Mouse (Mus musculus) c-Kit-positive CD71-negative TER-119-negative erythroid progenitor cells, embryonic 14.5 days (primary cell): Measurements from ENCODE around the gene Saysd1.

Source experiments
- DNase-seq: peaks from one replicate; pipeline ENCODE4 v3.0.0-alpha.2; 2013; ENCODE audit warnings: low read depth

Gene Saysd1

DNA sequence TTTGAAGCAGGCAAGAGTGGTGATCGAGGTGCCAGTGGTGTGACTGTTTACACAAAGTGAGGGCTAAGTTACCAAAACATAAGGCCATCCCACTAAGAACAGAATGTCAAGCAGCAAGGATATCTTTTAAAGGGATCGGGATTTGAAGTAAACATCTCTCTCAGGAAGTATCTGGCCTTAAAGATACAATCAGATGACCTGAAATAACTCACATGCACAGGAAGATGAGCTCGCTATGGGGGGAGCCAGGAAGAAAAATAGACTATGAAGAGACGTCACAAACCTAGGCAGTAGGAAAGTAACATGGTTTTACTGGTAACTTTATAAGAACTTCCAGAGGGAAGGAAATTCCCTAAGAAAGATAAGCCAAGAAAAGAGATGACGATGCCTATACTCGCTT is 32.1 kb downstream of the Saysd1 start:
- DNase-seq, result no peak

DNA sequence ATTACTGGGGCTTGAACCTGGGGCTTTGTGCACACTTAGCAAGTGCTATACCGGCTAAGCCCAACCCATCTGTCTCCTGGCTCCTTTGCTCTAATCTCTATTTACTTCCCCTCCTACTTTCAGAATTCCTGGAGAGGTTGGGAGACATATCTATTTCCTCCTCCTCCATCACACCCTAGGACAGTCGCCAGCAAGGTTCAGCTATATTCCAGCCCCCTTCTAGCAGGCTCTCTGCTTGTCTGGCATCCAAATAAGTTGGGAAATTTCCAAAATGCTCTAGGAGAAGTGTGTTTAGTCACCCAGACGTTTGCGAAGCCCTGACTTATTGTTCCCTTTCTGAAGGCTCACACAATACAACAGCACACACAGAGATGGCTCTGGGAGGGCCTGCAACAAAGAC is 35.1 kb downstream of the Saysd1 start:
- no peak for DNase-seq

DNA sequence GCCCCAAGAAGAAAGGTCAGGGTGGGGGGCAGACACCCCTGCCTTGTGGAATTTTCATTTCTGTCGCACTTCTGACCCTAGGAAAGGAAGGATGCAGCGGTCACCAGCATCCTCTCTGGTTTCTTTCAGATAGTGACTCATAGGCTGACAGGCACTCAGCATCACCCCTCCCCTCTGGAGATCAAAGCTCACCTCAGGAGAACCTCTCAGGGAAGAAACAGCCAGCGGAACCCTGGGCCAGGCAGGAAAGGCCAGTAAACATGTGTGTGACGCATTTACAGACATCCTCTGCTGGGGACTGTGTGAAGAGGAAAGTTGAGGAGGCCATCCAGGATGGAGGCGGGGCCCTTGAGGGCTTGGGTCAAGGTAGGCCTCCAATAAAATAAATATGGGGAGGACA is 40.3 kb downstream of the Saysd1 start:
- DNase-seq, result no peak

DNA sequence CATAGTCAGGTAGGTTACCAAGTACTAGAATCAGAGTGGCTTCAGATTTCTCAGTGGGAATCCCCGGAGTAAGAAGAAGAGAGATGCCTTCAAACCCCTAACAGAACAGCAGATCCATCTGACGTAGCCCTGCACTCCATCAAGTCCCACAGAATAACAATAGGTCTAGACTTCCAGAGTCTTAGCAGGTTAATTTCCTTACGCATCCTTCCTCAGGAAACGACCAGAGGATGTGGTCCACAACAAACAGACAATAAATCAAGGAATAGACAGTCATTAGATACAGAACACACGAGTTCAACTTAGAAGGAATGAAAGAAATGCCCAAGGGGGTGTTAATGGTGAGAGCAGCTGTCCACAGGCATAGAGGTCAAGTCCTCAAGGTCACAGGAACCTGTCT is 43.4 kb downstream of the Saysd1 start:
- no peak for DNase-seq

DNA sequence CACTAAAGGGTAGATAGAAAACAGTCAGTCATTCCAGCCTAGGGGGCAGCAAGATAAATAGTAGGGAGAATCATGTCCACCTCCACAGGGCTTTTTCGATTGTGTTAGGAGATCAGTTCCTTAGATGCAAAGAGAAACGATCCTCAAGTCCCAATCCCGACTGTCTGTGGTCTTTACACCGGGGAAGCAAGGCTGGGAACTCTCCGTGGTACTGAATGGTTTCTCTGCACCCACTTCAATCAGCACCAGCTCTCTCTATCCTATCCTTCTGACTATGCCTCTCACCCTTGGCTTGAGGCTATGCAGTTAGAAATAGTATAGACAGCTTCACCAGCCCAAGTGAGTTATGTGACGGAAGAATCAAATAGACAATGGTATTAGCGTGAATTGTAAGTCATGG is 44.8 kb downstream of the Saysd1 start:
- peak; percentile 51 for DNase-seq

DNA sequence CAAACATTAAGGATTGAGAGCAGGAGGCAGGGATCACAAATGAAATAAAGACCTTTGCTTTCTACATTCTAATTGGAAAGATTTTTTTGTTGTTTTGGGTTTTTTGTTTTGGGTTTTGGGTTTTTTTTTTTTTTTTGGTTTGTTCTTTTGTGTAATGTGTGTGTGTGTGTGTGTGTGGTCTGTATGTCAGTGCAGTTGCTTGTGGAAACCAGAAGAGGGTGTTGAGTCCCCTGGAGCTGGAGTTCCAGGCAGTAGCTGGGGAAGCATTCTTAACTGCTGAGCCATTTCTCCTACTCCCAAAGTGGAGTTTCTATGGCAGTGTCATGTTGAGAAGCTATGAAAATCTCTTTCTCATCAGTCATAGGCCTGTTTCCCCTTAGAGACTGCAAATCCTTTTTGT is 54.0 kb downstream of the Saysd1 start:
- DNase-seq, result no peak

DNA sequence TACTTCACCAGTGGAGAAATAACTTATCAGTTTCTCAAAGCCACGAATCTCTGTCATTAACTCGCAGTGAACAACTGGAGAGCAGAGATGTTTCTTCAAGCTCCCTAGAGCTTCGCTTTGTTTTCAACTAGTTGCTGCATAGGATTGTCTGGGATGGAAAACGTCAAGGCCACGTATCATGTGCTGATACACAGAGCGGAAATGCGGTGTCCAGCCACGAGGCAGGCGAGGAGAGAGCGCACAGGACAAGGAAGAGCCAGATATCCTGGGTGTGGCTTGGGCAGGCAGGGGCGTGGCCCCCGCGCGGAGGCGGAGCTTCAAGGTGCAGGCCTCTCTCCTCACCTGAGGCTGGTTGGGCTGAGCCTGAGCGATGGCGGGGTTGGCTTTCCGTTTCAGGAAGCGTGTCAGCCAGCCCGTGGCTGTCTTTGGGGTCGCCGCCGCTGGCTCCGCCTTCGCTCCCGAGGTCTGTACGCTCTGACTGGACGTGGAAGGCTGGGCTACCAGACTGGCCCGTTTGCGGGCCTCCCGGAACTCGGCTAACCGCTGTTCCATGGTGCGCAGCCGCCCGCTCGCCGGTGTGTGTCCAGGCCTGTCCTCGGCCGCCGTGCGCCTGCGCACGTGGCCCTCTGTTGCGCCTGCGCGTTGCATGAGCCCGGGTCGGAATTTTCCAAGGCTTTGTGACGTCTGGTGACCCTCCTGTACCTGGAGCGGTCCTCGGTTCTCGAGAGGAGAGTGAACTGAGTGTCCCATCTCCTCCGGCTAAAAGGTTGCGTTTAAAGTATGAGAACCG is 55.6 kb downstream of the Saysd1 start:
- peak; percentile 70 for DNase-seq

DNA sequence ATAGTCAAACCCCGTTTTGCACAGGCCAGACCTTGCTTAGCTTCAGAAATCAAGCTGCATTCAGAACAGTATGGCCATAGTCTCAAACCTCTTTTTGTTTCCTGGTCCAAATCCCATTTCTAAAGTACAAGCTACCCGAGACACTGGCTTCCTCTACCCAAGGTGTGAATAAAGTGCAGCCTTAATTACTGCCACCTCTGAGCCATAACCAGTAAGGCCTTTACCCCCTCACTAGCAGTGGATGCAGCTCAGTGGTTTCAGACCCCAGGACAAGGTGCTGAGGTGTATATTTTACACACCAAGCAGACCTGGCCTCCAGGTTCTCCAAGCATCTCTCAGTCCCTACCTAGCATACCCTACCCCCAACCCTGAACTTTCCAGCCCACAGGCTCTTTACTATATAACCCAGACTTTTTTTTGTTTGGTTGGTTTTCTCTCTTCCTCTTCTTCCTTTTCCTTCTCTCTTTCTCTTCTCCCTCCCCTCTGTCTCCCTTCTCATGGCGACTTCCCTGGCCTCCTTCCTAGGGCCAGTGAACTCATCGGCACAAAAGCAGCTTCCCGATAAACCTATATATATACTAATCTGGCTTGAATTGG is 56.3 kb downstream of the Saysd1 start:
- DNase-seq, result no peak

DNA sequence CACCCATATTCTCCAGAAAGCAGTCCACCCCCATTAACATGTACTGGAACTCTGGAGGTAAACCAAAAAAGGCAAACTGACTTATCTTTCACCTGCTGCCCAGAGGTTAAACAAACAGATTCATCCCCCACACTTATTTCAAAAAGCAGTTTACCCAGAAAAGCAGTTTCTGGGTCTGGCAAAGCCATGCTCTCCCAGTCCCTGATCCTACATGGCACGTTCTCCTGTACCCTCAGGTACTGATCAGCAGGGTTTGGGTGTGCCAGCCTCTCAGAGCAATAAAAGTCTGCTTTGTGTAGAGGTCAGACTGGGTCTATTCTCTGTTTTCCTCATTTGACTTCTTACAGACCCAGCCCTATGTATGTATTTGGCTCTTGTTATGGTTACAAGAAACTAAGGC is 57.2 kb downstream of the Saysd1 start:
- DNase-seq, result no peak

DNA sequence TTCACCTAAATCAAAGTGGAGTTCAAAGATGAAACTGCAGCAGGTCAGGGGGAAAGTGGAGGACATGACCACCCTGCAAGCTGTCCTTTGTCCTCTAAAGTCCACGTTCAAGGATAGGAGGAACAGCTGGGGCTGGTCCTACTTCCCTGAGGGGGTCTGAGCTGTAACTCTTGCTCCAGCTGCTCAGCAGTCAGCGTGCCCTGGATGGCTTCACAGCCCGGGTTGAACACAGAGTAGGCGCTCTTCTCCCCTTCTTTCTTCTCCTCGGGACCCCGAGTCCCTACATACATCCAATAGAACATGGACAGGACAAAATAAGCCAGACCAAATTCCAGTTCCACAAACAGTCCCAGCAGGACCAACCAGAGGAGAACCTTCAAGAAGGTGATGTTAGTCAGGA is 61.2 kb downstream of the Saysd1 start:
- no peak for DNase-seq

DNA sequence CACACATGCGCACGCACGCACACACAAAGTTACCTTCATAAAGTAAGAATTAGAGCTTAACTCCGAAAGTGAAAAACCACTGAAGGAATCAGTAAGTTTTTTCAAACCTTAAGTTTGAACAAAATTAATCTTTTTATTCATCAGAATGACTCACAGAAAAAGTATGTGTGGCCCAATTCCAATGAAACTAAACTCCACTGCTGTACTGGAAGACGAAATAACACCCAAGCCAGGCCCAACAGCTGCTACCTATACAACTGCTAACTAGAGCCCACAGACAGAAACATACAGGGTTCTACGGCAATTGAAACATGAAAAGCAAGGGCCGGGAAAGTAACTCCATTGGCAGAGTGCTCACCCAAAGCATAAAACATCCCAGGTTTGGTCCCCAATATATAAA is 62.8 kb downstream of the Saysd1 start:
- DNase-seq, result no peak

DNA sequence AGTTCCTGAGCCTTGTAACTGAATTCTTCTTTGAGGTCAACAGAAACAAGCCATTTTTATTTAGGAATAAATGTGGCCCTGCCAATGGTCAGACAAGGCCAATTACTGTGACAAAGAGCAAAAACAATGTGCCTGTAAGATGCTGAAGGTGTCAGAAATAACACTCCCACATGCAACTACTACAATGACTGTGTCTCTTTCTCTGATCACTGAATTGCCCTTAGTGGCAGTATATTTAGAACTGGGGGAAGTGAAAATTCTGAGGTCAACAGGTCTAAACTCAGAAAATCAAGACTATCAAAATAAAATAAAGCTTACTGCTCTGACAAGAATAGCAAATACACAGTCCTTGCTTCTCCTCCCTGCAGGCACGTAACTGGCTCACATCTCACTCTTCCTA is 63.6 kb downstream of the Saysd1 start:
- DNase-seq, result no peak

DNA sequence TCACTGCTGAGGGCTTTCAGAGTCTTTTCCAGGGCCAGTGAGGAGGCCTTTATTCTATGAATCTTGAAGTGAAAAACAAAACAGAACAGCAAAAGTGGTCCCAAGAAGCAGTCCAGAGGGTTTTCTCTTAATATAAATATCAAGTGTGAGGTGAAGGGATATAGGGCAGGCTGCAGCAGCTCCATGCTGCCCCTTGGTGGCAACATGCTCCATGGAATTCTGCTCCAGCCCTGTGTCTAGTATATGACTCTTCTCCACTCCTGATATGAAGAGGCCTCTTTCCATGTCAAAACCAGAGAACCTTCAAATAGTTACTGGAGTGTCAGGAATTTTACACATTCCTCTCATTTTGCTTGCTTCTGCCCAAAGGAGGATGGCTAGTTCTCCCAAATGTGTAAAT is 67.7 kb downstream of the Saysd1 start:
- DNase-seq, result no peak

DNA sequence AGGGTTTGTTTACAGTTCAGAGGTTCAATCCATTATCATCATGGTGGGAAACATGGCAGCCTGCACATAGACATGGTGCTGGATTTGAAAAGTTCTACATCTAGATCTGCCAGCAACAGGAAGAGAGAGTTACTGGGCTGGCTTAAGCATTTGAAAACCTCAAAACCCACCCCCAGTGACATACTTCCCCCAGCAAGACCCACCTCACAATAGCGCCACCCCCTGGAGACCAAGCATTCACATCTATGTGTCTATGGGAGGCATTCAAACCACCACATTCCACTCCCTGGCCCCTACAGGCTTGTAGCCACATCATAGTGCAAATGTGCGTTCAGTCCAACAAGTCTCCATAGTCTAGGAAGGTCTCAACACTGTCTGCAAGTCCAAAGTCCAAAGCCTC is 70.0 kb downstream of the Saysd1 start:
- no peak for DNase-seq

DNA sequence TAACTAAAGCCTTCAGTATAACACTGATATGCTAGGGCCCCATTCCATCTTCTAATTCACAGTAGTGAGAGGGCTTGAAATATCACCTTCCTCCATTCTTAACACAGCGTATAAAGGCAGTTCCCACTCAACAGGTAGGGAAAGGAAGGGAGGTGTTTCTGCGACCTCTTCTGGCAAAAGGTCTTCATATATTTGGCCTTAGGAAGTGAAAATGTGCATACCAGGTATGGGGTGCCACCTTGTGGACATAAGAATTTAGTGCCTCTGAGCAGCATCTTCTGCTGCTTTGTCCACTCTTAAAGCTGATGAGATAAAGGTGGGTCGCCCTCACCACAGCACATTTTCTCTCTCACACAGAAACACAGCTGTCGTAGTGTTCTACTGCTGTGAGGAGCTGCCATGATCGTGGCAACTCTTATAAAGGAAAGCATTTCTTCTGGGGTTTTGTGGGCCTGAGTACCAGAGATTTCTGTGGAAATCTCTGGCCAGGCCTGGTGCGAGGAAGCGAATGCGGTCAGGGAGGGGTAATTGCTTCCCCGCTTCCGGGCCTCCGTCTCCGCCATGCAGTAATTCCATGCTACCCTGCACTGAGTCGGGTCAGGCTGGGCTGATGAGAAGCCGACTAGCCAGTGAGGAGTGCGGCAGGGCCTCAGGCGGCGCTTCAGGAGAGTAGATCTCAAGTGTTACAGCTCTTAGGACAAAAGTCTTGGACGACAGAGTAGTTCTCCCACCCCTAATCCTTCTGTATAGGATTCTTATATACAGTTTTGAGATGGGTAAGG is 70.8 kb downstream of the Saysd1 start:
- DNase-seq, result peak; percentile 67

DNA sequence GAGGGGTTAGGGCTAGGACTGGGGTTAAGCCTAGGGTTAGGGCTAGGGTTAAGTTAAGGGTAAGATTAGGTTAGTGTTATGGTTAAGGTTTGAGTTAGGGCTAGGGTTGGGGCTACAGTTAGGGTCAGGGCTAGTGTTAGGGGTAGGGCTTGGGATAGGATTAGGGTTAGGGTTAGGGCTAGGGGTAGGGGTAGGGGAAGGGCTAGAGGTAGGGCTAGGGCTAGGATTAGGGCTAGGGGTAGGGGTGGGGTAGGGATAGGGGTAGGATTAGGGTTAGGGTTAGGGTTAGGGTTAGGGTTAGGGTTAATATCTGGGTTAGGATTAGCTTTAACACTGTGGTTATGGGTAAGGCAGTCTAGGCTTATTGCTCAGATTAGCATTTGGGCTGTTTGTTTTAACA is 73.6 kb downstream of the Saysd1 start:
- no peak for DNase-seq

DNA sequence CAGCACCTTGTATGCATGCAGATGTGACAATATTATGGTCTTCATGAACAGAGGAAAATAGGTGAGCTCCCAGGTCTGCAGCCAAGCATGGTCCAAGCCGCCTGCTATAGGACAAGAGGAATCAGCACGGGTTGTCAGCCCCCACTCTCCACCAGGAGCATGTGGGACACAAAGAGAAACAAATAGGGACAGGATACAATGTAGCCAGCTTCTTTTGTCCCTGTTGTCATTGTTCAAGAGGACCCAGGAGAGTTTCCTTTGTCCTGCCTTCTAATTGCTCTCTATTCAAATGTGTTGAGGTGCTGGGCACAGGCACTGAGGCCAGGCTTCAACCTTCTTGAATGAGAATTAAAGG is 89.9 kb downstream of the Saysd1 start:
- DNase-seq, result no peak

DNA sequence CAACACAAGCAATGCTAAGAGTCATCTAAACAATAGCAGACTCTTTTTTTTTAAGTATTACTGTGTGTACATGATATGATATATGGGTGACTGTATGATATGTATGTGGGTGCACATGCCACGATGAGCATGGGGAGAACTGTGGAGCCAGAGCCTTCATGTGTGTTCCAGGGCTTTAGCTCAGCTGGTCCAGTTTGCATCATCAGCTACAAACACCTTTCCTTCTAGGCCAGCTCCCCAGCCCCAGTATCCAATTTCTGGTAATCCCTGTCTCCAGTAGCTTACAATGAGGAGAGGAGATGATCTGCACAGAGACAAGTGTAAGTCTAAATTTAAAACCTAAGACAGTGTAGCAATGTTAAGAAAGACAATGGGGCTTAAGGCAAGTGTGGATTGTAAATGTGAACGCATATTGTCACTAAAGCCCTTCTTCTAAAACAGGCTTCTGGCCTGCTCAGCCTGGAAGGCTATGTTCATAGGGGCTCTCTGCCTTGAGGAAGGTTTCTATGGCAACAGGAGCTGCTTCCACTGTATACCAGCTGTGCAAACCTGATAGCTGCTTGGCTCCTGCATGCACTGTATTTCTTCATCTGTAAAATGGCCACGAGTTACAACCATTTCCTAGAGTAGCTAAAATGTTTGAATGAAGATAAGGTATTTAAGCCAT is 90.4 kb downstream of the Saysd1 start:
- no peak for DNase-seq

DNA sequence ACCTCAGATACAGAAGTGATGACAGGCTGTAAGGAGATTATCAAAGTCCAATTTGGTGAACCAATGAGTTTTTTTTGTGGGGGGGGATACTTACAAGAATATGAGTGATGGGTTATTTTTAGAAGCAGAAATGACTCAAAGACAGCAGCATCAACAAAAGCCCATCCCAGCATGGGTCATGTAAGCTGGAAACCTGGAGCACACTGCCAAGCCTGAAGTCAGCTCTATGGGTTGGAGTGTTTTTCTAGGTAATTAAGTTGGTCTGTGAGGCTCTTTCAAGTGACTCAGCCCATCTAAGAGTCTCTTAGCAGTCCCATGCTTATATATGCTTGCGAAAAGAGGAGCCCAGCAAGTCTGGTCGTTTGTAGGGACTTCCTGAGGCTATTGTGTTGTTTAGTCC is 91.0 kb downstream of the Saysd1 start:
- no peak for DNase-seq

DNA sequence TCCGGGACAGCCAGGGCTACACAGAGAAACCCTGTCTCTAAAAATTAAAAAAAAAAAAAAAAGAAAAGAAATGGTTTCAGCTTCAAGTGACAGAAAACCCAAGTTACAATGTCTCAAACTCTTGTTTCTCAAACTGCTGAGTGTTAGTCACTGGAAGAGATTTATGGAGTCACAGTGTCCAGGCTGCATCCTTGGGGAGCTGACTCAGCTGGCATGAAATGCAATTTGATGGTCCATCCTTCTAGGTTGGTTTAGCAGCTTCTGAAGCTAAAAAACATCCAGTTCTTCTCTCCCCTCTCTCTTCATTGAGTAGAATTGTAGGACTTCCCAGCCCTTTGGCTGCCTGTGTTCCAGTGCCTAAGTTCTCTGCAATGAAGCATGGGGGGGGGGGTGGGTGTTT is 94.3 kb downstream of the Saysd1 start:
- no peak for DNase-seq

DNA sequence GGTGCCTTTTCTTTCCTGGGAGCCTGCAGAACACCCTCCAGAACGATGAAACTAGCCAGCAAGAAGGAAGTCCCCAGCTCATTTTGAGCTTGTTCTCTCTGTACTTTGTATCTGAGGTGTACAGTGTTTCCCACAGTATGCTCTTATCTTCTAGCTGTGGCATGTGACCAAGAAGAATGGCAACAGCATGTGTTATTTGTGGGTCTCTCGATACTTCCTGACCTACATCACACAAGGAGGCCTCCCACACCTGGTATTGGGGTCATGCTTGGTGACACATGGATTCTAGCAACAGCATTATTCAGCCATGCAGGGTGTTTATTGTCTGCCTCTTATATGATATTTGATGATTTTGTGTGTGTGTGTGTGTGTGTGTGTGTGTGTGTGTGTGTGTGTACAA is 96.5 kb downstream of the Saysd1 start:
- DNase-seq, result no peak

DNA sequence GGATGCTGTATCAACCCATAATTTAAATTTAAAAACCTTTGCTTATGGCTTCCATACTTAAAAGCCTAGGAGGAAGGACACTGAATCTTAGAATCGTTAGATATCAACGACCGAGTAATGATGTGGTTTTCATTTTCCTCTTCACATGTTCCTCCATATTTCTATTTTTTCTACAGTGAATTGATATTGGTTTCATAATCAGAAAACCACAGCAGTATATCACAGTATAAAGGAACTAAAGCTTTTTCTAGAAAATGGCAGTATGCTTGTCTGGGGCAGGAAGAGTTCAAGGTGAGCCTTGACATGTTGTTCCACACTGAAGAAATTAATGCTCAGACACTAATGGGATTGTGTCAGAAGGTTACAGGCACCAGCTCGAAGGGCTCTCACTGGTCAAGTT is 97.4 kb downstream of the Saysd1 start:
- DNase-seq, result no peak

DNA sequence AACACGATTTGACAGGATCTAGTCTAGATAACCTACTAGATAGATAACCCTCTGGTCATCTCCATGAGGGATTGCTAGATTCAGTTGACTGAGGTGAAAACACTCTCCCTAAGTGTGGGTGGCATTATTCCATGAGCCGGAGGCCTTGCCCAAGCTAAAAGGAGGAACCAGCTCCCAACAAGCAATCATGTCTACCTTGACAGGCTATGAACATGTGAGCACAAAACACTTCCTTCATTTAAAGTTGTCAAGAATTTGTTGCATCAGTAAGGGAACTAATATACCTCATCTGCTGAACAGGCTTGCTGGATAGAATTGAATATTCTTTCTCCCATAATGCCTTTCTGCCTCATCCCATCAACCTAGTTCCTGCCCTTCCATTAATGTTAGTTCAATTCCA is 98.5 kb downstream of the Saysd1 start:
- DNase-seq, result no peak
